Mouse (Mus musculus) bone marrow, adult 2 months (tissue): ENCODE data around the gene Nceh1.

ENCODE experiments used
- CTCF ChIP-seq: fragments of 200-500 bp; IDR thresholded peaks from 2 replicates; pipeline ENCODE4 v1.5.1; 2011; ENCODE audit warnings: low read length, control low read depth; ENCODE audit not compliant: control insufficient read depth, insufficient read depth
- POLR2A ChIP-seq: fragments of 200-500 bp; IDR thresholded peaks from 2 replicates; pipeline ENCODE4 v1.6.1; 2011; ENCODE audit warnings: low read depth, mild to moderate bottlenecking, control low read depth, low read length, borderline replicate concordance; ENCODE audit not compliant: control insufficient read depth

- no peak for TF ChIP-seq POLR2A
- no peak for TF ChIP-seq CTCF
These were observed 86.4 kb downstream of the Nceh1 start for GRCm38 (mm10) chr3:27269151-27269550.
